Mouse (Mus musculus) thymus, adult 2 months (tissue): Measurements from ENCODE around the gene Gm17455. TPM values are rescaled to one million over a fixed set of nuclear protein-coding genes. Genes with fewer than 3 reads are reported as not detected.
A peak's percentile ranks its signal among the peaks of the same experiment; 100 is the strongest.

Experiments used
- DNase-seq: peaks from one replicate; pipeline ENCODE4 v3.0.0; 2021
- H3K27ac ChIP-seq: fragments of 200-500 bp; 2 replicates; pipeline ENCODE4 v1.5.1; 2012; ENCODE audit warnings: low read length, control low read depth; ENCODE audit not compliant: control insufficient read depth, insufficient read depth
- H3K27me3 ChIP-seq: fragments of 200-500 bp; 2 replicates; pipeline ENCODE4 v1.6.1; 2012; ENCODE audit warnings: mild to moderate bottlenecking, low read length, moderate library complexity, mixed read lengths; ENCODE audit not compliant: control insufficient read depth, insufficient read depth
- H3K36me3 ChIP-seq: fragments of 200-500 bp; 2 replicates; pipeline ENCODE4 v1.6.1; 2012; ENCODE audit warnings: mild to moderate bottlenecking, low read length, moderate library complexity; ENCODE audit not compliant: control insufficient read depth, insufficient read depth
- H3K4me1 ChIP-seq: fragments of 200-500 bp; replicated peaks from 2 replicates; pipeline ENCODE4 v1.6.1; 2012; ENCODE audit warnings: low read length; ENCODE audit not compliant: control insufficient read depth, insufficient read depth
- H3K4me3 ChIP-seq: fragments of 200-500 bp; 2 replicates; pipeline ENCODE4 v1.5.1; 2012; ENCODE audit warnings: mild to moderate bottlenecking, low read length, control low read depth, moderate library complexity; ENCODE audit not compliant: control insufficient read depth, insufficient read depth
- CTCF ChIP-seq: fragments of 200-500 bp; IDR thresholded peaks from 2 replicates; pipeline ENCODE4 v1.5.1; 2012; ENCODE audit warnings: mild to moderate bottlenecking, control low read depth, low read length, moderate library complexity, borderline replicate concordance; ENCODE audit not compliant: control insufficient read depth, poor library complexity, insufficient read depth; ENCODE audit errors: extremely low read depth
- POLR2A ChIP-seq: fragments of 200-500 bp; IDR thresholded peaks from 2 replicates; pipeline ENCODE4 v1.6.1; 2012; ENCODE audit warnings: mild to moderate bottlenecking, low read length, control low read depth, moderate library complexity; ENCODE audit not compliant: control insufficient read depth, poor library complexity, insufficient read depth; ENCODE audit errors: extremely low read depth
- WGBS: fragments of 180-500 bp; shearing (Covaris S2); methylation state at CpG from one replicate; pipeline ENCODE4 v1.1.7; 2018; 5-methylcytosine and 5-hydroxymethylcytosine counted together
- polyA plus RNA-seq: library from polyadenylated mRNA; depleted of rRNA; stranded (reverse); fragments of >200 nt; gene quantifications from 2 replicates; pipeline ENCODE4 v1.2.3, GENCODE M21; 2012; rRNA removed

The Gm17455 gene
- polyA plus RNA-seq = 1.1 and 2.3 TPM in 2 replicates

DNA sequence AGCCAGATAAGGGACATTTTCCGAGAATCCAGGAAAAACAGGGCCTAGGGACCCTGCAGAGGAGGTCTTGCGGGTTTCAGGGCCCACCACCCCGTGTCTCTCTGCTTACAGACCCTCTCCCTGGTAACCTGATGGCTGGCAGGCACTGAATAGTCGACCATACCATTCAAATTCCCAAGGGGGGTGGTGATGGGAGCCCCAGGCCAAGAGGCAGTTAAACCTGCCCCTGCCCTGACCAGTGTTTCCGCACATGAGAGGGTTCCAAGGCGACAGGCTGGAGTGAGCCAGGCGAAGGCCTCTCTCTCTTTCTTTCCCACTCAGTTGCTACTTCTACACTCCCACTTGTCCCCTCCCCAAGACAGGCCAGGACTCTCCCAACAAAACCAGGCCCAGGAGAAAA, at the start of gene Gm17455:
Gene Gm17455, plus strand, starts transcription at position 278 of the 400 bp plus-strand sequence.
- no peak for DNase-seq
- Histone ChIP-seq H3K36me3 (no peaks in the 10 kb centered on the region), H3K4me1 (no peaks in the 10 kb centered on the region), H3K27me3 (no peaks in the 10 kb centered on the region), H3K27ac (no peak within 1 kb of the TSS), H3K4me3 (no peak within 1 kb of the TSS)
- no peak for TF ChIP-seq POLR2A
- 83% methylated on average over 7 of the region's 7 CpGs for WGBS

DNA sequence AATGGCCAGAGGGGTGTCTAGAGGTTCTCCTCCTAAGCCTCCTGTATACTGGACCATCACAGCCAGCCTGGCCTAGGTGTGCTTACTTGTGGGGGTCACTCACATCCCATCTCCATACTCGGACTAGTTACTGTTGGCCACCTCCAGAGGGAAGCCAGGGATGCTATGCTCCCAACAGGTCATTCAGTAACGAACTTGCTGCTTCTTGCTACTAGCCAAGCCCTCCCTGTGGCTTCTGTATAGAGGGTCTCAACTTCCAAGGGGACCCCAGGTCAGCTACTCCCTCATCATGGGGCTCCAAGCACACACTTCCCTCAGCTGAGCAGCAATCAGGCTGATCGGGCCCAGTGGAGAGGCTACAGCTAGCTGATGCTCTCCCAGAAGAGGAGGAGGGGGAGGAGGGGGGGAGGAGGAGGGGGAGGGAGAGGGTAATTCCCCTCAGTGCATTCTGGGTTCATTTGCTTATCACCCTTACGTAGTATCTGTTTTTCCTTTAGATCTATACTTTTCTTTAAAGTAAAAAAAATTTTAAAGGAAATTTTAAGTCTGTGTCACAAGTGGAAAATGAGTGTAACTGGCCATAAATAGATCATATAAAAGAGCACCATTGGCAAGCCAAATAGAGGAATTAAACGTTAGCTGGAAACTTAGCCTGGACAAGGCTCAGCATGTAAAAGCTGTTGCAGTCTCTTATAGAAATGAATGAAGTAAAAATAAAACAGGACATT, 49.3 kb upstream of the Gm17455 start:
- Histone ChIP-seq H3K36me3 (no peaks in the 10 kb centered on the region), H3K4me3 (no peak overlapping the region), H3K4me1 (peaks cover 55% of the 10 kb centered on the region), H3K27me3 (no peaks in the 10 kb centered on the region), H3K27ac (no peak overlapping the region)
- TF ChIP-seq CTCF (no peak), POLR2A (no peak)
- WGBS = 59% methylated on average over 5 of the region's 5 CpGs
- no peak for DNase-seq

DNA sequence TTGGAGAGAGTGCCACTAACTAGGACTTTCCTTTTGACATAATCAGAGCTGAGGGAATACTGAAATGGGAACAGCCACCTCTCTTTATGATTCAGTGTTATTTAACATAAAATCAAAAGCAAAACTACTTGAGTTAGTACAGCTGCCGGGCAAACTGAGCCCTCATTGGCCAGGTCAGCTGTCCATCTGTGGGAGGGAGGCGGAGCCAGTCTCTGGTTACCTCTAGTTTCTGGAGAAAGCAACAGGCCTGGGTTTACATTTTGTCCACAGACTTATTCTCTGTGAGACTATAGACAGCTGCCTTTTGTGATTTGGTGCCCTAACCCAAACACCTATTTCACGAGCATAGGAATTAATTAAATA, 48.7 kb upstream of the Gm17455 start:
- no peaks in the 10 kb centered on the region for H3K36me3 ChIP-seq
- no peak for TF ChIP-seq CTCF
- TF ChIP-seq POLR2A = no peak
- DNase-seq = peak; percentile 84
- H3K27me3 ChIP-seq = no peaks in the 10 kb centered on the region
- H3K4me1 ChIP-seq = peaks cover 54% of the 10 kb centered on the region
- 42% methylated on average over 3 of the region's 3 CpGs for WGBS
- no peak overlapping the region for H3K4me3 ChIP-seq
- H3K27ac ChIP-seq = no peak overlapping the region

DNA sequence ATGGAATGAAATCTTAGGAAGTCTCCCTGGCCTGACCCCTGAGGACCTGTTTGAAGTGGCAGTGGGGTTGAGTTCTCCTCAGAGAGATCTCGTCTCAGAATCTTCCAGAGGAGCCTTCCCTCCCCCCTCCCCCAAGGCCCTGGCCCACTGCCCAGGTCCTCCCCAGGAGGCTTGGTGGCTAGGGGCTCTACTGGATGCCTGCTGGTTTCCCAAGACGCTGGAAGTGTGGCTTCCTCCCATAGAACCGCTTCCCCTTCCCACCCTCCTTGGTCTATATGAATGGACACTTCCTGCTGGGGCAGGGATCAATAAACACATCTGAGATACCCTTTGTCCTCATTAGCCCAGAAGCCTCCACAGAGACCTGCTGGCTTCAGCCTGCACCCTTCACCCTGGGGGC, 48.3 kb upstream of the Gm17455 start:
- no peak for DNase-seq
- no peaks in the 10 kb centered on the region for H3K36me3 ChIP-seq
- H3K27me3 ChIP-seq = no peaks in the 10 kb centered on the region
- TF ChIP-seq CTCF (no peak), POLR2A (no peak)
- WGBS = 40% methylated on average over 3 of the region's 3 CpGs
- H3K4me3 ChIP-seq = no peak overlapping the region
- H3K4me1 ChIP-seq = peaks cover 49% of the 10 kb centered on the region
- H3K27ac ChIP-seq = peak overlapping the region; percentile 24; the same call in 1 of the 2 replicates

DNA sequence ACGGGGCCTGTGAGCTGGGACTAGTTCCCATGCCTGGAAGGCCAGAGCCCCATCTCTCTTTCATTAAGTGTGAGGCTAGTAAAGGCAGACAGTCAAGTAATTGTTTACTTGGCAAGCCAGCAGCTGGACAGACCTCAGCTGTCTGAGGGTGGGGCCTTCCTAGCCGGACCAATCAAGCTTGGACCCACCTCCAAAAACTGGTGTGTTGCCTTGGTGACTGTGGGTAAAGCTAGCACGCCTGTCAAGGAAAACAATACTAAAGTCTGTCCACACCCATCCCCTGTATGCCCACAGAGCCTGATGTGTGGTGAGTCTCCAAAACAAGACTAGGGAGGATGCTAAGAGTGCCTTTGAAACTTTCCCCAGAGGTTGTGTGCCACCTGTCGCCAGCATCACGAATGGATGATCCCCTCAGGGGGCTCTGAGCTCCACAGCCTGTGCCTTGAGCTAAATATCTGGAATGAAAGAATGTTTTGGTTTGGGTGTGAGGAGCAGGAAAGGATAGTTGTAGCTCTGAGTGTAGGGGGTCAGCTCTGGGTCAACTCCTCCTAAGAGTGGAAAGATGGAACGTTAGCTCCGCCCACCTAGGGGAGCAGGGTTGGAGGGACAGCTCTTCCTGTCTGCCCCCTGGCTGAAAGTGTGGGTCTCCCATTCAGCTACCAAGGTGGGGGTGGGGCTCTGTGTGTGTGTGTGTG, 47.6 kb upstream of the Gm17455 start:
- H3K4me3 ChIP-seq = no peak overlapping the region
- peaks cover 45% of the 10 kb centered on the region for H3K4me1 ChIP-seq
- H3K27ac ChIP-seq = peak overlapping the region; percentile 24
- no peak for DNase-seq
- H3K27me3 ChIP-seq = no peaks in the 10 kb centered on the region
- 37% methylated on average over 7 of the region's 7 CpGs for WGBS
- H3K36me3 ChIP-seq = no peaks in the 10 kb centered on the region
- TF ChIP-seq CTCF (no peak), POLR2A (no peak)

DNA sequence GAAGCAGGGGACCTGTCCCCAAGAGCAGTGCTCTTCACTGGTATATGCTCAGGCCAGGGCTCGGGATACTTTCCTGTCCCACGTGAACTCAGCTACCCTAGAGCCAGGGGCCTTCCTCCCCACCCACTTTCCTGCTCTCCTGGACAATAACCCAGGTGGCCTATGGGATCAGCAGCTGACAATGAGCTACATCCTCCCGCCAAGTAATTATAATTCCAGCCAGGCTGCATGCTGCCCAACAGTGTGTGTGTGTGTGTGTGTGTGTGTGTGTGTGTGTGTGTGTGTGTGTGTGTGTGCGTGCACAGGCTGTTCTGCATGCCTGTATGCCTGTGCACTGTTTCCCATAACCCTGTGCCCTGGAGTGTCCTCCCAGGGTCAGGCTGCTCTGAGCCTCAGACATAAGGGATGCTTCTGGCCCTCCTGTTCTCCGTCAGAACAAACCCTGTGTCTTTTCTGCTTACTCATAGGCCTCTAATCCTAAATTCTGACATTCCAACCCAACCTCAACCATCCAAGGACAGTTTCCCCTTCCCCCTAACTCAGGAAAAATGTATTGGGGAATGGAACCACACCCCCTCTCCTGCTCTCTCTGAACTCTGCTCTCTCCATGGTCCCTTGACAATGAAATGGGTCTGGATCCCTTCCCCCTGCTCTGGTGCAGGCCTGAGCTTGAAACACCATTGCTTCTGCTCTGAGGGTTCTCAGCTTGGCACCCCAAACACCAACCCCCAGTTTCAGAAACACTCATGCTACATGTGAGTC, 46.1 kb upstream of the Gm17455 start:
- WGBS = 91% methylated on average over 5 of the region's 5 CpGs
- Histone ChIP-seq H3K4me3 (no peak overlapping the region), H3K36me3 (peaks cover 6% of the 10 kb centered on the region), H3K27ac (no peak overlapping the region), H3K4me1 (peaks cover 32% of the 10 kb centered on the region), H3K27me3 (no peaks in the 10 kb centered on the region)
- DNase-seq = no peak
- TF ChIP-seq CTCF (no peak), POLR2A (no peak)
